Mouse (Mus musculus) spleen, postnatal 0 days (tissue): Measurements from ENCODE around the gene Spib. TPM values are rescaled to one million over a fixed set of nuclear protein-coding genes. Genes with fewer than 3 reads are reported as not detected.

ENCODE experiments used
- polyA plus RNA-seq: library from polyadenylated mRNA; unstranded; fragments of >200 nt; fragmentation: Nextera tagmentation; extraction: Ambion mirVana; gene quantifications from 2 replicates; pipeline ENCODE4 v1.2.1, GENCODE M21; 2015

Gene Spib
- 7.5 and 13.2 TPM in 2 replicates for polyA plus RNA-seq

DNA sequence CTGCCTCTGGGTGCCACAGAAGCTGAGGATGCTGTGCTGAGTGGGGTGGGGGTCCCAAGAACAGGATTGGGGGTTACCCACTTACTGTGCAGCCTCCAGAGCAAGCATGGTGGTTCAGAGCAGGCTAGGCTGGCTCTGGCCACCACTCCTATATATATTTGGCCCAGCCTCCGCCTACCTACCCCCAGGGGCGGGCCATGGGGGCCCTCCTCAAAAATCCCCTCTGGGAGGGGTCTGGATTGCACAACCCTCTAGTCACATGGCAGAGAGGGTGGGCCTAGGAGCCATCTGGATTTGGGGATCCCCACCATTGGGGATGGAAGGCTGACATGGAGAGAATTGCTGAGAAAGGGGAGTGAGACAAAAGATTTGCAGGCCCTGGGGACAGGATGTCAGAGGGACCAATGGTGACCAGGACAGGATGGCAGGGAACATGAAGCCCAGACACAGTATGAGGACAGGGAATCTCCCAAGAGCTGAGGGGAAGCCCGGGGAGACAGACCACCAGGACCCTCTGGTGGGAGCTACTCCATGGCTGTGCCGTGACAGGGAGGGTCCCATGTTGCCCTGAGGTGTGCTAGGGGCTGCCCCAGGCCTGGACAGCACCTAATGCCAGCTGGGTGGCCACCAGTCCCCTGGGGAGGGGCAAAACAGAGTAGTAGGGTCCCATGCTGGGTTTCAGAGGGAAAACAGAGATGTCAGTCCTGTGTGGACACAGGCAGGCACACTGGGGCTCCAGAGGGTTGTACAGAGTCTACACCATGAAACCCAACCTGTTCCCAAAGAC lies at the start of gene Spib:
TSS of gene Spib (minus strand) at position 126 of the 787 bp plus-strand sequence.

DNA sequence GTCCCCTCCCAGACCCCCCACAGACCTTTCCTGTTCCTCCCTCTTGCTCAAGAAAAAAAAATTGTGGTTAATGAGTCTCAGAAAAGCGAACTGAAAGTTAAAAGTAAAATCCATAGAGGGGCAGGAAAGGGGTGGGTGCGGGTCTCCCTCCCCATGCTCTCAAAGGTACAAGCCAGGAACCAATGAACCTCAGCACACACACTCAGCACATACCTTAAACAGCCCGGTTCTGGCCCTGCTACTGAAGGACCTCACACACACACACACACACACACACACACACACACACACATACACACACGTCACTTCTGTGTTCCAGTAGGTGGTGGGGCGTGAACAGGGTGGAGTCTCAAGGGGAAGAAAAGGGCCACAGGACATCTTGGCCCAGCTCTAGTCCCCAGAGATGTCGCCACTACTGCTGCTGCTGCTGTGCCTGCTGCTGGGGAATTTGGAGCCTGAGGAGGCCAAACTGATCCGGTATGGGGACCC lies 40.4 kb upstream of the Spib start, which contains the start of gene Napsa:
TSS of gene Napsa (plus strand) at position 168 of the 489 bp plus-strand sequence.

DNA sequence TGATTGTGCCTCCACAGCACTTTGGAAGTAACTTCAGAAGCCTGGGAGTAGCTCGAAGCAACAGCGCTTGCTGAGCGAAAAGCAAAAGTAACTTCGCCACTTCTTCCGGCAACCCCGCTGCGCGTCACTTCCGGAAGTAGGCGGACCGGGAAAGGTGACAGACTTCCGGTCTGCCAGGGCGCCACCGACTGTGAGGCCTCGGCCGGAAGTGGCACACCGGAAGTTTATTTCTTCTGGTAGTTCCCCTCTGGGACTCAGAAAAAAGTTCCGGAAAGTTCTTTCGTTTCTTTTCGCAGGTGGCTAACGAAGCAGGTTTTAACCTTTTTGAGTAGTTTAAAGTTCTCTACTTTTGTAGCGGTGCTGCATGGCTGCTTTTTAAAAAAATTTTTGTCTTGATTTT lies 22.0 kb upstream of the Spib start, which contains the start of gene Nr1h2:
TSS of gene Nr1h2 (minus strand) at position 126 of the 400 bp plus-strand sequence.

GRCm38 (mm10) chr7:44548497-44549087 lies 16.7 kb upstream of the Spib start, which contains the start of gene Pold1:
Pold1 (minus strand) TSS chr7:44548849.

DNA sequence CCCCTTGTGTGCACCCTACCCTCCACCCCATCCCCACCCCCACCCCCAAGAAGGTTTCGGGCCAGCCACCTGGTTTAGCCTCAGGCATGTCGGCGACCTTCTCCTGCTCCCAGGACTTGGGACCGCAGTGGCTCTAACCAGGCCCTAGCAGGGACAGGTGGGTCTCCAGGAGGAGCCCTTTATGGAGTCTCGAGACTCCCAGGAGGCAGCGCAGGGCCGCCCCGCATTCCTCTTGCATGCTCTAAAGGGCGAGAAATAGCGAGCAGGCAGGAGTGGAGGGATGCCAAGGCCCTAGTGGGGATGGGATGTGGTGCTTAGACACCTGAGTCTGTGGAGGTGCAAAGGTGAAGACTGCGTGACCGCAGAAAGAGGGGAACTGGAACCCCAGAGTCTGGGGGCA lies 7.4 kb downstream of the Spib start, which contains the start of gene Mybpc2:
TSS of gene Mybpc2 (minus strand) at position 155 of the 400 bp plus-strand sequence.

GRCm38 (mm10) chr7:44495992-44496770 lies 35.7 kb downstream of the Spib start, which contains the start of the genes Emc10 and Fam71e1:
Emc10 (minus strand) TSS chr7:44496529.
Fam71e1 (plus strand) TSS chr7:44496581.

Other genes starting within 250 kb of the Spib start
- gene Clec11a, start 225.2 kb downstream of the Spib start, polyA plus RNA-seq: 2.0 and 3.4 TPM in 2 replicates
- 0.16 and 0.18 TPM in 2 replicates for gene Shank1, start 221.8 kb downstream of the Spib start, polyA plus RNA-seq
- 0.12 and 0.17 TPM in 2 replicates for gene Syt3, start 148.0 kb downstream of the Spib start, polyA plus RNA-seq
- gene 1700008O03Rik, start 146.3 kb downstream of the Spib start, polyA plus RNA-seq: 0.18 and 0.63 TPM in 2 replicates
- 0.06 and 0.17 TPM in 2 replicates for gene Lrrc4b, start 103.1 kb downstream of the Spib start, polyA plus RNA-seq
- gene Aspdh, start 66.7 kb downstream of the Spib start, polyA plus RNA-seq: not detected in 2 replicates
- 113 and 125 TPM in 2 replicates for gene Josd2, start 64.1 kb downstream of the Spib start, polyA plus RNA-seq
- gene Emc10, start 35.5 kb downstream of the Spib start, polyA plus RNA-seq: 49.2 and 53.7 TPM in 2 replicates
- gene Fam71e1, start 35.5 kb downstream of the Spib start, polyA plus RNA-seq: 4.0 and 5.3 TPM in 2 replicates
- gene Mybpc2, start 7.4 kb downstream of the Spib start, polyA plus RNA-seq: 0.23 and 0.52 TPM in 2 replicates
- gene Pold1, start 16.8 kb upstream of the Spib start, polyA plus RNA-seq: 64.6 and 69.1 TPM in 2 replicates
- 49.4 and 52.7 TPM in 2 replicates for gene Nr1h2, start 21.9 kb upstream of the Spib start, polyA plus RNA-seq
- 28.7 and 38.9 TPM in 2 replicates for gene Napsa, start 40.3 kb upstream of the Spib start, polyA plus RNA-seq
- 0.05 and 0.07 TPM in 2 replicates for gene Kcnc3, start 58.6 kb upstream of the Spib start, polyA plus RNA-seq
- gene Myh14, start 138.8 kb upstream of the Spib start, polyA plus RNA-seq: not detected in 2 replicates
- gene Izumo2, start 176.7 kb upstream of the Spib start, polyA plus RNA-seq: not detected in 2 replicates
- gene Vrk3, start 216.3 kb upstream of the Spib start, polyA plus RNA-seq: 29.3 and 31.6 TPM in 2 replicates
- gene Zfp473, start 219.0 kb upstream of the Spib start, polyA plus RNA-seq: 0.34 and 0.58 TPM in 2 replicates